Mouse (Mus musculus): Measurements from ENCODE around the gene Psmd8. TPM values are rescaled to one million over a fixed set of nuclear protein-coding genes. Genes with fewer than 3 reads are reported as not detected.

Psmd8 gene
- polyA plus RNA-seq (2012; rRNA removed) = 232 and 263 TPM in 2 replicates

GRCm38 (mm10) chr7:29180077-29180853 is at the start of gene Psmd8:
Gene Psmd8, minus strand, starts transcription at chr7:29180701.

GRCm38 (mm10) chr7:29213675-29214082 is 33.2 kb upstream of the Psmd8 start, which contains the start of gene Catsperg1:
Gene Catsperg1, minus strand, starts transcription at chr7:29214035.

DNA sequence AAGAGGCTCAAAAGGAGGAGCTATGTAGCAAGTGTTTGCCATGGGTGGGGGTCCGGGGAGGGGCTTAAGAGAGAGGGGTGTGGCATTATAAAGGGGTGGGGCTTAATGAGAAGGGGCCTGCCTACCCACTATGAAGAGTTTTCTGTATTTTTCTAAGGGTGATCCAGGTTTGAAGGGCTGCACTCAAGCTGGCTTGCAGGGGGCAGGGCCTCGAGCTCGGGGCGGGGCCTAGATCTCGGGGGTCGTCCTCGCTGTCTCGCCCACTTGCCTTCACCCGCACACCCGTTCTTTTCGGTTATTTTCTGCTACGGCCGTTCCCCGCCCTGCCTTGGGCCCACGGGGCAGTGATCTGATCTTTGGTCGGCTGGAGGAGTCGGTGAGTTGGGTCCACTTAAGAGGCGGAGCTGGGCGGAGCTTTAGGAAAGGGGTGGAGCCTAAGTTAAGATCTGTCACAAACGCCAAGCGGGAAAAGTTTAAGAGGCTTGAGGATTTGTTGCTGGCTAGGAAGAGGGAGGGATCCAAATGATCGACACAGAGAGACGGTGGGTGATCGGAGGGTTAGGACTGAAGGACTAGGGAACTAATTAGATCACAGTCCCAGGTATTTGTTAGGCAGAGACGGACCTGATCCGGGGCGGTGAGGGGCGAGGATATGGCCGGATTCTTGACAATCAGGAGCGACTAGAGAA is 10.3 kb downstream of the Psmd8 start, which contains the start of the genes Ggn and Spred3:
Gene Ggn (plus strand): TSS at position 145 of the 689 bp plus-strand sequence.
Gene Spred3 (minus strand): TSS at position 346 of the 689 bp plus-strand sequence.

DNA sequence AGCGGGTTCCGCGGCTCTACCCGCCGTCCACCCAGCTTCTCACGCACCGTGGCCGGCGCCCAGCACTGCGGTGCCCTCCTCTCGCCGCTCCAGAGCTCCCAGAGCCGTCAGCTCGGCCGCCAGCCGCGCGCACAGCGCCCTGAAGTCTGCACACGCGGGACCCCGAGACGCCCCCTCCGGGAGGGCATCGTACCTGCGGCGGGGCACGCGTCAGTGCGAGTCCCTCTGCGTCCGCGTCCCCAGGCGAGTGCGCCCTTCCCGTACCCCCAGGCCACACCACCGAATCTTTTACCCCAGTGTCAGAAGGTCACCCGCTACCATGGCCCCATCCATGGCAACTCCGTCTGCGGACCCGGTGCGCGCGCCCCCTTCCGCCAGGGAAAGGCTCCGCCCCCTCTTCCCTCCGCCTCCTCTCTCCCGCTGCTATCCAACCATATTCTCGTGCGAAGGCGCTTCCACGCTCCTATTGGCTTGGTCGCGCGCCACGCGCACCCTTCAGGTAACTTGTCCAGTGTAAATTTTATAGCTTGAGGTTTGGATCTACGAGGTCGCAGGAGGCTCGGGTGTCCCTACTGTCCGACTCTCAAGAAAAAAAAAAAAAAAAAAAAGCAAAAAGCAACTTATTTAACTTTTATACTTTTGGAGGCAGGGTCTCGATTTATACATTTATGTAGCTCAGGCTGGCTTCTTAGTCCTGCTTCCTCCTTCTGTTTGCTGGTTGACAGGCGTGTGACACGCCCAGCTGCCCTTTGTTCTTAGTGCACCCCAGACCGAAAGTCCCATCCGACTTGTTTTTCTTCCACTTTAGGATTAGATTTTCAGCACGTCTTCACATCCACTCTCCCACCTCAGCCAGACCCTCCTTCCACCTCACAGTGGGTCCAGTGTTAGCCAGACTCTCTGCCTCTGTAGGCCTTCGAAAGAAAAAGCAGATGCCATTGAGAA is 24.4 kb downstream of the Psmd8 start, which contains the start of gene Fam98c:
Gene Fam98c (minus strand): TSS at position 397 of the 945 bp plus-strand sequence.

DNA sequence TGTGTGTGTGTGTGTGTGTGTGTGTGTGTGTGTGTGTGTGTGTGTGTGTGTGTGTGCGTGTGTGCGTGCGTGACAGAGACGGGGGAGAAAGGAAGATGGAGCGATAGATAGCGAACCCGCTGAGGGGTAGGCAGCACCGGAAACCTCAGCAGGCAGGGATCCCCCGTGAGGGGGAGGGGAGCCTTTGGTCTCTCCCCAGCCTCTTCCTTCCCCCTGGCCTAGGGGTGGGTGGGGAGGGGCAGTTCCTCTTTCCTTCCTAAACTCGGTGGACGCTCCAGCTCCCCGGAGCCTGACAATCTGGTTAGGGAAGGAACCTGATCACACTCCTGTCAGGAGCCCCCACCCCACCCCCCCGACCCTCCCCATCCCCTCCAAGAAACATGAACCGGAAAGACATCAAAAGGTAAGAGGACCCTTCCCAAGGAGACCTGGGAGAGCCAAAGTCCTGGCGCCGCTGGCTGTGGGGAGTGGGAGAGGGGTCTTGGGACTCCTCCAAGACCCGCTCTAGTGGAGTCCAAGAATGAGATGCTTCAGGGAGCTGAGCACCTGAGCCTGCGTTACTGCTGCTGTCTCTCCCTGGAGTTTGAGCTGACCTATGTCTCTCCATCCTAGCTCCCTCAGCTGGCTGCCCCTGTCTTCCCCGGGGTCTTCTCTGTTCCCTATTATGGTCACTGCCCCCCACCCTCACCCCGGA is 45.7 kb downstream of the Psmd8 start, which contains the start of gene Rasgrp4:
Gene Rasgrp4 (plus strand): TSS at position 159 of the 694 bp plus-strand sequence.

GRCm38 (mm10) chr7:29124970-29125369 is 55.5 kb downstream of the Psmd8 start, which contains the start of gene Ryr1:
Gene Ryr1, minus strand, starts transcription at chr7:29125179.

Other genes with a start within 250 kb of the Psmd8 start
- gene Actn4, start 218.4 kb downstream of the Psmd8 start, polyA plus RNA-seq (2012; rRNA removed) = 152 and 193 TPM in 2 replicates
- 480 and 523 TPM in 2 replicates for gene Eif3k, start 198.8 kb downstream of the Psmd8 start, polyA plus RNA-seq (2012; rRNA removed)
- 8.5 and 12.6 TPM in 2 replicates for gene Map4k1, start 198.7 kb downstream of the Psmd8 start, polyA plus RNA-seq (2012; rRNA removed)
- 2.2 and 7.1 TPM in 2 replicates for gene Ryr1, start 55.5 kb downstream of the Psmd8 start, polyA plus RNA-seq (2012; rRNA removed)
- 2.3 and 3.5 TPM in 2 replicates for gene Rasgrp4, start 45.9 kb downstream of the Psmd8 start, polyA plus RNA-seq (2012; rRNA removed)
- gene Fam98c, start 24.5 kb downstream of the Psmd8 start, polyA plus RNA-seq (2012; rRNA removed) = 14.3 and 23.2 TPM in 2 replicates
- 0.76 and 0.84 TPM in 2 replicates for gene Ggn, start 10.5 kb downstream of the Psmd8 start, polyA plus RNA-seq (2012; rRNA removed)
- 16.9 and 19.6 TPM in 2 replicates for gene Spred3, start 10.3 kb downstream of the Psmd8 start, polyA plus RNA-seq (2012; rRNA removed)
- gene Catsperg1, start 33.3 kb upstream of the Psmd8 start, polyA plus RNA-seq (2012; rRNA removed) = 1.3 and 2.1 TPM in 2 replicates
- 1.0 and 2.1 TPM in 2 replicates for gene Kcnk6, start 51.8 kb upstream of the Psmd8 start, polyA plus RNA-seq (2012; rRNA removed)
- gene Yif1b, start 57.6 kb upstream of the Psmd8 start, polyA plus RNA-seq (2012; rRNA removed) = 31.7 and 57.8 TPM in 2 replicates
- gene 2200002D01Rik, start 67.8 kb upstream of the Psmd8 start, polyA plus RNA-seq (2012; rRNA removed) = 1.4 and 4.8 TPM in 2 replicates
- 25.7 and 29.7 TPM in 2 replicates for gene Spint2, start 101.2 kb upstream of the Psmd8 start, polyA plus RNA-seq (2012; rRNA removed)
- gene Ppp1r14a, start 108.6 kb upstream of the Psmd8 start, polyA plus RNA-seq (2012; rRNA removed) = 21.8 and 41.9 TPM in 2 replicates
- gene Dpf1, start 123.2 kb upstream of the Psmd8 start, polyA plus RNA-seq (2012; rRNA removed) = 40.1 and 89.5 TPM in 2 replicates